Mouse (Mus musculus) midbrain, postnatal 0 days (tissue): ENCODE results near the gene Prl3d1. TPM values are rescaled to one million over a fixed set of nuclear protein-coding genes. Genes with fewer than 3 reads are reported as not detected.
A peak's percentile ranks its signal among the peaks of the same experiment; 100 is the strongest.
"Not testable (repeated sequence)": the region's sequence is repeated elsewhere in the genome, so short reads cannot be mapped to it uniquely, and the experiment has no call there.

Source experiments
- ATAC-seq: fragments of 200-750 bp; cut with Nextera tagmentation; 2 replicates; pipeline ENCODE4 v1.8.0; 2017; ENCODE audit warnings: moderate number of reproducible peaks, mild to moderate bottlenecking, moderate TSS enrichment, moderate library complexity; ENCODE audit not compliant: low FRiP score
- DNase-seq: peaks from one replicate; pipeline ENCODE4 v3.0.0-alpha.2; 2015; ENCODE audit warnings: low spot score
- H3K27ac ChIP-seq: fragments of 300-500 bp; sonication (generic); 2 replicates; pipeline ENCODE4 v1.5.1; 2014; ENCODE audit warnings: low read depth, mild to moderate bottlenecking, low read length, mixed read lengths
- H3K27me3 ChIP-seq: fragments of 300-500 bp; sonication (generic); 2 replicates; pipeline ENCODE4 v1.6.1; 2014; ENCODE audit warnings: low read length, control low read depth, mixed read lengths; ENCODE audit not compliant: insufficient read depth
- H3K36me3 ChIP-seq: fragments of 300-500 bp; sonication (generic); 2 replicates; pipeline ENCODE4 v1.6.1; 2014; ENCODE audit warnings: low read length, control low read depth, mixed read lengths; ENCODE audit not compliant: insufficient read depth
- H3K4me1 ChIP-seq: fragments of 300-500 bp; sonication (generic); 2 replicates; pipeline ENCODE4 v1.6.1; 2014; ENCODE audit warnings: mild to moderate bottlenecking, control low read depth, antibody characterized with exemption, low read length, mixed read lengths; ENCODE audit not compliant: insufficient read depth
- H3K4me2 ChIP-seq: fragments of 300-500 bp; sonication (generic); 2 replicates; pipeline ENCODE4 v1.6.1; 2014; ENCODE audit warnings: low read depth, mild to moderate bottlenecking, low read length, mixed read lengths; ENCODE audit not compliant: poor library complexity, severe bottlenecking
- H3K4me3 ChIP-seq: fragments of 300-500 bp; sonication (generic); 2 replicates; pipeline ENCODE4 v1.5.1; 2014; ENCODE audit warnings: low read depth, mild to moderate bottlenecking, low read length, moderate library complexity
- H3K9ac ChIP-seq: fragments of 300-500 bp; sonication (generic); replicated peaks from 2 replicates; pipeline ENCODE4 v1.6.1; 2014; ENCODE audit warnings: mild to moderate bottlenecking, low read length, moderate library complexity, mixed read lengths; ENCODE audit not compliant: poor library complexity, severe bottlenecking
- H3K9me3 ChIP-seq: fragments of 300-500 bp; sonication (generic); 2 replicates; pipeline ENCODE4 v1.6.1; 2016; ENCODE audit warnings: low read length, control low read depth
- CTCF ChIP-seq: IDR thresholded peaks from 2 replicates; pipeline ENCODE4 v1.5.1; 2016; ENCODE audit warnings: antibody characterized with exemption, mild to moderate bottlenecking
- WGBS: fragments of 180-500 bp; shearing (Covaris S2); extraction: QIAGEN DNeasy Blood & Tissue Kit; methylation state at CpG from one replicate; pipeline ENCODE4 v1.1.7; 2014; 5-methylcytosine and 5-hydroxymethylcytosine counted together
- polyA plus RNA-seq: library from polyadenylated mRNA; unstranded; fragments of >200 nt; fragmentation: Nextera tagmentation; extraction: Ambion mirVana; gene quantifications from 2 replicates; pipeline ENCODE4 v1.2.1, GENCODE M21; 2015
- total RNA-seq: library from RNA; depleted of rRNA; stranded (reverse); fragments of >200 nt; gene quantifications from 2 replicates; pipeline ENCODE4 v1.2.3, GENCODE M21; 2014; rRNA removed

Gene Prl3d1
- total RNA-seq (not detected in 2 replicates), polyA plus RNA-seq (not detected in 2 replicates)

DNA sequence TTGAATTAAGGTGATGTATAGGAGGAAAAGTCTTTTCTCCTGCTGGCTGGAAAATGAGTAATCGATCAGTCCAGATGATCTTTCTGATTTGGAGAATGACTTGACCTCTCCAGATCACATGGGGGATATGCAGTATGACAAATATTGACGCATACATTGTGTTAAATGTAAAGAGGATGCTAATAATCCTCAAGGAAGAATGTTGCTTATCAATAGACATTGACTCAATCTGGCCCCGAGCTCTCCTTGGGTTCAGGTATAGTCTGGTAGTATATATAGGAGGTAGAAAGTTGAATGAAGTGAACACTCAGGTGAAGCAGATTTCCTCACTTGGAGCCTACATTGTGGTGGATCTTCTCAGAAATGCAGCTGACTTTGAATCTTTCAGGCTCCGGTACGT, at the start of gene Prl3d1:
Prl3d1 (plus strand) TSS at position 301 of the 400 bp plus-strand sequence.
- H3K27ac ChIP-seq, H3K4me3 ChIP-seq, H3K9me3 ChIP-seq, H3K4me1 ChIP-seq, H3K27me3 ChIP-seq, H3K9ac ChIP-seq, H3K36me3 ChIP-seq, H3K4me2 ChIP-seq, ATAC-seq, DNase-seq: not testable (repeated sequence)
- WGBS: 94% methylated on average over 5 of the region's 5 CpGs

DNA sequence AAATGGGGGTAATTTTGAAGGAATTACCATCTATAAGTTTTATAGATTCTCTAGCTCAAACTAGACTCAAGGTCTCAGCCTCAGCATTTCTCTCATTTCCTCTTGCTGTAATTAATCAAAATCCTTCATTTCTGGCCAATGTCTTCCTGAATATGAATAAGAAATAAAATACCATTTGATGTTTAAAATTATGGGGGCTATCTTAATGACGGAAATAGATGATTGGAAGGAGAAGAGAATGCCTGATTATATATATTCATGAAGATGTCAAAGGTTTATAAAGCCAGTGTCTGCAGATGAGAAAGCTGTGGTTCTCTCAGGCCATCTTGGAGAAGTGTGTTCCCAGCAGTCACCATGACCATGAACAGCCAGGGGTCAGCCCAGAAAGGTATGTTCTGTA, 36.7 kb upstream of the Prl3d1 start, which contains the start of gene Prl:
Prl (plus strand) TSS at position 301 of the 400 bp plus-strand sequence.
- no peak for TF ChIP-seq CTCF
- 95% methylated on average over 1 of the region's 1 CpGs for WGBS
- Histone ChIP-seq H3K9me3 (no peaks in the 10 kb centered on the region), H3K27me3 (no peaks in the 10 kb centered on the region), H3K4me3 (no peak within 1 kb of the TSS), H3K36me3 (no peaks in the 10 kb centered on the region), H3K4me2 (no peak within 1 kb of the TSS), H3K27ac (no peak within 1 kb of the TSS), H3K9ac (no peak within 1 kb of the TSS), H3K4me1 (no peaks in the 10 kb centered on the region)
- ATAC-seq: no peak
- DNase-seq: no peak

- Histone ChIP-seq H3K4me1 (no peaks in the 10 kb centered on the region), H3K9ac (no peak overlapping the region), H3K4me3 (no peak overlapping the region), H3K27ac (no peak overlapping the region), H3K9me3 (no peaks in the 10 kb centered on the region), H3K36me3 (no peaks in the 10 kb centered on the region), H3K27me3 (no peaks in the 10 kb centered on the region), H3K4me2 (no peak overlapping the region)
- 88% methylated on average over 7 of the region's 7 CpGs for WGBS
- TF ChIP-seq CTCF: no peak
- peak; percentile 8 for DNase-seq
- ATAC-seq: no peak
Observed at GRCm38 (mm10) chr13:27059177-27059576, 34.8 kb upstream of the Prl3d1 start.

- ATAC-seq, H3K36me3 ChIP-seq: not testable (repeated sequence)
Observed at GRCm38 (mm10) chr13:27121398-27121797, 27.4 kb downstream of the Prl3d1 start, which contains the start of gene Prl3d2. Gene Prl3d2, plus strand, starts transcription at chr13:27121698.

GRCm38 (mm10) chr13:27148264-27148663, 54.3 kb downstream of the Prl3d1 start:
- no peak overlapping the region for H3K9ac ChIP-seq
- H3K36me3 ChIP-seq: no peaks in the 10 kb centered on the region
- H3K9me3 ChIP-seq: no peaks in the 10 kb centered on the region
- H3K4me2 ChIP-seq: no peak overlapping the region
- ATAC-seq (no peak), DNase-seq (no peak)
- H3K27me3 ChIP-seq: no peaks in the 10 kb centered on the region
- H3K4me1 ChIP-seq: no peaks in the 10 kb centered on the region
- WGBS: 70% methylated on average over 1 of the region's 1 CpGs
- TF ChIP-seq CTCF: no peak
- H3K27ac ChIP-seq: no peak overlapping the region
- H3K4me3 ChIP-seq: no peak overlapping the region

More at GRCm38 (mm10) chr13:27121398-27121797, 27.4 kb downstream of the Prl3d1 start, which contains the start of gene Prl3d2:
- not testable (repeated sequence) for H3K9ac ChIP-seq, DNase-seq, H3K27ac ChIP-seq, H3K4me3 ChIP-seq, H3K27me3 ChIP-seq, H3K4me2 ChIP-seq, H3K4me1 ChIP-seq, H3K9me3 ChIP-seq
- 91% methylated on average over 3 of the region's 4 CpGs for WGBS

Other genes with a start within 250 kb of the Prl3d1 start
- gene Prl, start 36.6 kb upstream of the Prl3d1 start, total RNA-seq: not detected in 2 replicates
- gene Prl, start 36.6 kb upstream of the Prl3d1 start, polyA plus RNA-seq: not detected in 2 replicates
- gene Prl3d2, start 27.5 kb downstream of the Prl3d1 start, total RNA-seq: not detected in 2 replicates
- not detected in 2 replicates for gene Prl3d2, start 27.5 kb downstream of the Prl3d1 start, polyA plus RNA-seq
- gene Prl3d3, start 62.6 kb downstream of the Prl3d1 start, total RNA-seq: not detected in 2 replicates
- not detected in 2 replicates for gene Prl3d3, start 62.6 kb downstream of the Prl3d1 start, polyA plus RNA-seq
- gene Prl3c1, start 102.5 kb downstream of the Prl3d1 start, total RNA-seq: not detected in 2 replicates
- gene Prl3c1, start 102.5 kb downstream of the Prl3d1 start, polyA plus RNA-seq: not detected in 2 replicates
- not detected in 2 replicates for gene Prl3b1, start 147.7 kb downstream of the Prl3d1 start, total RNA-seq
- not detected in 2 replicates for gene Prl3b1, start 147.7 kb downstream of the Prl3d1 start, polyA plus RNA-seq
- gene Prl3a1, start 165.2 kb downstream of the Prl3d1 start, total RNA-seq: not detected in 2 replicates
- gene Prl3a1, start 165.2 kb downstream of the Prl3d1 start, polyA plus RNA-seq: not detected in 2 replicates
- gene Prl6a1, start 218.4 kb downstream of the Prl3d1 start, total RNA-seq: not detected in 2 replicates
- gene Prl6a1, start 218.4 kb downstream of the Prl3d1 start, polyA plus RNA-seq: not detected in 2 replicates